Mouse (Mus musculus) embryonic facial prominence, embryonic 10.5 days (tissue): Measurements from ENCODE around the gene Gng12. TPM values are rescaled to one million over a fixed set of nuclear protein-coding genes. Genes with fewer than 3 reads are reported as not detected.

Experiments
- DNase-seq: peaks from one replicate; pipeline ENCODE4 v3.0.0-alpha.2; 2017; ENCODE audit warnings: low spot score
- H3K27ac ChIP-seq: fragments of 300-500 bp; sonication (generic); replicated peaks from 2 replicates; pipeline ENCODE4 v1.5.1; 2016; ENCODE audit warnings: mild to moderate bottlenecking
- H3K27me3 ChIP-seq: fragments of 300-500 bp; sonication (generic); replicated peaks from 2 replicates; pipeline ENCODE4 v1.6.1; 2016; ENCODE audit warnings: low read depth, mild to moderate bottlenecking; ENCODE audit not compliant: poor library complexity, severe bottlenecking
- H3K36me3 ChIP-seq: fragments of 300-500 bp; sonication (generic); replicated peaks from 2 replicates; pipeline ENCODE4 v1.6.1; 2016; ENCODE audit warnings: mild to moderate bottlenecking, moderate library complexity
- H3K4me1 ChIP-seq: fragments of 300-500 bp; sonication (generic); 2 replicates; pipeline ENCODE4 v1.6.1; 2016
- H3K4me3 ChIP-seq: fragments of 300-500 bp; sonication (generic); 2 replicates; pipeline ENCODE4 v1.5.1; 2016; ENCODE audit warnings: mild to moderate bottlenecking, moderate library complexity
- H3K9me3 ChIP-seq: fragments of 300-500 bp; sonication (generic); 2 replicates; pipeline ENCODE4 v1.6.1; 2016; ENCODE audit warnings: mild to moderate bottlenecking
- WGBS: fragments of 180-500 bp; shearing (Covaris S2); methylation state at CpG from one replicate; pipeline ENCODE4 v1.1.7; 2016; 5-methylcytosine and 5-hydroxymethylcytosine counted together
- polyA plus RNA-seq: library from polyadenylated mRNA; unstranded; fragments of >200 nt; fragmentation: Nextera tagmentation; extraction: Ambion mirVana; gene quantifications from 2 replicates; pipeline ENCODE4 v1.2.1, GENCODE M21; 2016

Gng12 gene
- polyA plus RNA-seq, 1 experiment from 2014 or later = 54.8 TPM

GRCm38 (mm10) chr6:66969446-66969845 lies 73.2 kb downstream of the Gng12 start:
- H3K27me3 ChIP-seq = no peaks in the 10 kb centered on the region
- no peak overlapping the region for H3K4me3 ChIP-seq
- H3K9me3 ChIP-seq = no peaks in the 10 kb centered on the region
- H3K36me3 ChIP-seq = no peaks in the 10 kb centered on the region
- H3K4me1 ChIP-seq = peaks cover 19% of the 10 kb centered on the region
- no peak for DNase-seq
- whole genome bisulfite sequencing = 44% methylated on average over 3 of the region's 3 CpGs
- H3K27ac ChIP-seq = no peak overlapping the region

- Histone ChIP-seq H3K27ac (no peak overlapping the region), H3K27me3 (no peaks in the 10 kb centered on the region), H3K9me3 (no peaks in the 10 kb centered on the region), H3K4me3 (no peak overlapping the region), H3K36me3 (no peaks in the 10 kb centered on the region), H3K4me1 (peaks cover 17% of the 10 kb centered on the region)
- no peak for DNase-seq
- WGBS = 76% methylated on average over 8 of the region's 8 CpGs
Measured at GRCm38 (mm10) chr6:66972300-66972699, 76.1 kb downstream of the Gng12 start.

- Histone ChIP-seq H3K27me3 (no peaks in the 10 kb centered on the region), H3K36me3 (no peaks in the 10 kb centered on the region), H3K4me3 (no peak overlapping the region), H3K4me1 (peaks cover 17% of the 10 kb centered on the region), H3K9me3 (no peaks in the 10 kb centered on the region), H3K27ac (no peak overlapping the region)
- 20% methylated on average over 3 of the region's 3 CpGs for WGBS
- peak; percentile 21 for DNase-seq
Measured at GRCm38 (mm10) chr6:66973180-66973579, 77.0 kb downstream of the Gng12 start.

GRCm38 (mm10) chr6:66975522-66975921 lies 79.3 kb downstream of the Gng12 start:
- H3K27ac ChIP-seq = no peak overlapping the region
- H3K4me1 ChIP-seq = peaks cover 17% of the 10 kb centered on the region
- DNase-seq = no peak
- H3K27me3 ChIP-seq = no peaks in the 10 kb centered on the region
- H3K4me3 ChIP-seq = no peak overlapping the region
- no peaks in the 10 kb centered on the region for H3K9me3 ChIP-seq
- no peaks in the 10 kb centered on the region for H3K36me3 ChIP-seq
- WGBS = 89% methylated on average over 4 of the region's 4 CpGs

GRCm38 (mm10) chr6:66979197-66979596 lies 83.0 kb downstream of the Gng12 start:
- DNase-seq = no peak
- Histone ChIP-seq H3K4me1 (no peaks in the 10 kb centered on the region), H3K27ac (no peak overlapping the region), H3K4me3 (no peak overlapping the region), H3K9me3 (no peaks in the 10 kb centered on the region), H3K36me3 (no peaks in the 10 kb centered on the region), H3K27me3 (no peaks in the 10 kb centered on the region)
- WGBS = 91% methylated on average over 1 of the region's 1 CpGs

- Histone ChIP-seq H3K27ac (no peak overlapping the region), H3K4me1 (0 out of 2 replicates have a peak, but pooled peaks cover under 1% of the 10 kb centered on the region), H3K36me3 (no peaks in the 10 kb centered on the region), H3K9me3 (no peaks in the 10 kb centered on the region), H3K4me3 (no peak overlapping the region), H3K27me3 (no peaks in the 10 kb centered on the region)
- WGBS = 84% methylated on average over 4 of the region's 4 CpGs
- no peak for DNase-seq
Measured at GRCm38 (mm10) chr6:66980040-66980439, 83.8 kb downstream of the Gng12 start.

- Histone ChIP-seq H3K4me1 (0 out of 2 replicates have a peak, but pooled peaks cover 6% of the 10 kb centered on the region), H3K36me3 (no peaks in the 10 kb centered on the region), H3K27me3 (no peaks in the 10 kb centered on the region), H3K9me3 (no peaks in the 10 kb centered on the region), H3K4me3 (no peak overlapping the region), H3K27ac (no peak overlapping the region)
- 95% methylated on average over 3 of the region's 3 CpGs for WGBS
- DNase-seq = no peak
Measured at GRCm38 (mm10) chr6:66981366-66981765, 85.2 kb downstream of the Gng12 start.

- Histone ChIP-seq H3K27me3 (no peaks in the 10 kb centered on the region), H3K4me3 (no peak overlapping the region), H3K9me3 (no peaks in the 10 kb centered on the region), H3K27ac (no peak overlapping the region), H3K36me3 (no peaks in the 10 kb centered on the region), H3K4me1 (0 out of 2 replicates have a peak, but pooled peaks cover 6% of the 10 kb centered on the region)
- WGBS = 64% methylated on average over 1 of the region's 1 CpGs
- DNase-seq = no peak
Measured at GRCm38 (mm10) chr6:66981864-66982263, 85.7 kb downstream of the Gng12 start.

GRCm38 (mm10) chr6:66984079-66984478 lies 87.9 kb downstream of the Gng12 start:
- WGBS = 86% methylated on average over 5 of the region's 5 CpGs
- no peak for DNase-seq
- Histone ChIP-seq H3K27ac (no peak overlapping the region), H3K36me3 (no peaks in the 10 kb centered on the region), H3K4me1 (0 out of 2 replicates have a peak, but pooled peaks cover 6% of the 10 kb centered on the region), H3K27me3 (no peaks in the 10 kb centered on the region), H3K4me3 (no peak overlapping the region), H3K9me3 (no peaks in the 10 kb centered on the region)

- Histone ChIP-seq H3K27ac (no peak overlapping the region), H3K4me3 (no peak overlapping the region), H3K4me1 (0 out of 2 replicates have a peak, but pooled peaks cover 10% of the 10 kb centered on the region), H3K36me3 (no peaks in the 10 kb centered on the region), H3K9me3 (no peaks in the 10 kb centered on the region), H3K27me3 (no peaks in the 10 kb centered on the region)
- no peak for DNase-seq
- WGBS = 88% methylated on average over 3 of the region's 3 CpGs
Measured at GRCm38 (mm10) chr6:66984672-66985071, 88.5 kb downstream of the Gng12 start.

GRCm38 (mm10) chr6:66985500-66985899 lies 89.3 kb downstream of the Gng12 start:
- no peak for DNase-seq
- no peaks in the 10 kb centered on the region for H3K9me3 ChIP-seq
- 68% methylated on average over 7 of the region's 7 CpGs for WGBS
- no peak overlapping the region for H3K4me3 ChIP-seq
- H3K36me3 ChIP-seq = no peaks in the 10 kb centered on the region
- H3K4me1 ChIP-seq = 0 out of 2 replicates have a peak, but pooled peaks cover 10% of the 10 kb centered on the region
- H3K27me3 ChIP-seq = no peaks in the 10 kb centered on the region
- H3K27ac ChIP-seq = no peak overlapping the region

- 86% methylated on average over 12 of the region's 12 CpGs for WGBS
- Histone ChIP-seq H3K27ac (no peak overlapping the region), H3K36me3 (no peaks in the 10 kb centered on the region), H3K9me3 (no peaks in the 10 kb centered on the region), H3K4me1 (0 out of 2 replicates have a peak, but pooled peaks cover 10% of the 10 kb centered on the region), H3K4me3 (no peak overlapping the region), H3K27me3 (no peaks in the 10 kb centered on the region)
- DNase-seq = no peak
Measured at GRCm38 (mm10) chr6:66986063-66986462, 89.9 kb downstream of the Gng12 start.

GRCm38 (mm10) chr6:66987643-66988042 lies 91.4 kb downstream of the Gng12 start:
- Histone ChIP-seq H3K36me3 (no peaks in the 10 kb centered on the region), H3K27ac (no peak overlapping the region), H3K27me3 (no peaks in the 10 kb centered on the region), H3K9me3 (no peaks in the 10 kb centered on the region), H3K4me1 (0 out of 2 replicates have a peak, but pooled peaks cover 10% of the 10 kb centered on the region), H3K4me3 (no peak overlapping the region)
- WGBS = 82% methylated on average over 3 of the region's 3 CpGs
- no peak for DNase-seq
